Mouse (Mus musculus) limb, embryonic 12.5 days (tissue): ENCODE data around the gene Neurl2. TPM values are rescaled to one million over a fixed set of nuclear protein-coding genes. Genes with fewer than 3 reads are reported as not detected.
A peak's percentile ranks its signal among the peaks of the same experiment; 100 is the strongest.

Experiments
- ATAC-seq: fragments of 200-750 bp; cut with Nextera tagmentation; 2 replicates; pipeline ENCODE4 v1.8.0; 2017; ENCODE audit warnings: low read depth, moderate TSS enrichment; ENCODE audit not compliant: insufficient number of reproducible peaks, insufficient read depth, low FRiP score, low TSS enrichment
- H3K27ac ChIP-seq: fragments of 300-500 bp; sonication (generic); 2 replicates; pipeline ENCODE4 v1.5.1; 2016; ENCODE audit warnings: mild to moderate bottlenecking, moderate library complexity
- H3K27me3 ChIP-seq: fragments of 300-500 bp; sonication (generic); 2 replicates; pipeline ENCODE4 v1.6.1; 2016; ENCODE audit warnings: mild to moderate bottlenecking, moderate library complexity
- H3K36me3 ChIP-seq: fragments of 300-500 bp; sonication (generic); 2 replicates; pipeline ENCODE4 v1.6.1; 2016; ENCODE audit warnings: mild to moderate bottlenecking, moderate library complexity
- H3K4me1 ChIP-seq: fragments of 300-500 bp; sonication (generic); replicated peaks from 2 replicates; pipeline ENCODE4 v1.6.1; 2016
- H3K4me2 ChIP-seq: fragments of 300-500 bp; sonication (generic); 2 replicates; pipeline ENCODE4 v1.6.1; 2016; ENCODE audit warnings: mild to moderate bottlenecking, moderate library complexity
- H3K4me3 ChIP-seq: fragments of 300-500 bp; sonication (generic); replicated peaks from 2 replicates; pipeline ENCODE4 v1.5.1; 2016; ENCODE audit warnings: mild to moderate bottlenecking
- H3K9ac ChIP-seq: fragments of 300-500 bp; sonication (generic); replicated peaks from 2 replicates; pipeline ENCODE4 v1.6.1; 2016; ENCODE audit warnings: mild to moderate bottlenecking, moderate library complexity
- H3K9me3 ChIP-seq: fragments of 300-500 bp; sonication (generic); 2 replicates; pipeline ENCODE4 v1.6.1; 2016; ENCODE audit warnings: mild to moderate bottlenecking, moderate library complexity
- WGBS: fragments of 180-500 bp; shearing (Covaris S2); methylation state at CpG from one replicate; pipeline ENCODE4 v1.1.7; 2016; 5-methylcytosine and 5-hydroxymethylcytosine counted together
- polyA plus RNA-seq: library from polyadenylated mRNA; unstranded; fragments of >200 nt; fragmentation: Nextera tagmentation; extraction: Ambion mirVana; gene quantifications from 2 replicates; pipeline ENCODE4 v1.2.1, GENCODE M21; 2016

Gene Neurl2
- polyA plus RNA-seq, 1 experiment from 2014 or later: 6.3 TPM

GRCm38 (mm10) chr2:164793772-164794171, 39.5 kb downstream of the Neurl2 start:
- Histone ChIP-seq H3K4me3 (no peak overlapping the region), H3K4me1 (no peaks in the 10 kb centered on the region), H3K9me3 (no peaks in the 10 kb centered on the region), H3K27me3 (no peaks in the 10 kb centered on the region), H3K4me2 (no peak overlapping the region), H3K36me3 (peaks cover 84% of the 10 kb centered on the region), H3K9ac (no peak overlapping the region), H3K27ac (no peak overlapping the region)
- 93% methylated on average over 2 of the region's 2 CpGs for WGBS
- no peak for ATAC-seq

GRCm38 (mm10) chr2:164793236-164793635, 40.0 kb downstream of the Neurl2 start:
- Histone ChIP-seq H3K9ac (no peak overlapping the region), H3K4me1 (no peaks in the 10 kb centered on the region), H3K27me3 (no peaks in the 10 kb centered on the region), H3K4me3 (no peak overlapping the region), H3K27ac (no peak overlapping the region), H3K4me2 (no peak overlapping the region), H3K36me3 (peaks cover 84% of the 10 kb centered on the region), H3K9me3 (no peaks in the 10 kb centered on the region)
- 91% methylated on average over 3 of the region's 3 CpGs for WGBS
- no peak for ATAC-seq

GRCm38 (mm10) chr2:164792400-164793190, 40.7 kb downstream of the Neurl2 start:
- Histone ChIP-seq H3K27me3 (no peaks in the 10 kb centered on the region), H3K27ac (no peak overlapping the region), H3K9ac (no peak overlapping the region), H3K4me1 (no peaks in the 10 kb centered on the region), H3K4me2 (no peak overlapping the region), H3K4me3 (no peak overlapping the region), H3K36me3 (peaks cover 80% of the 10 kb centered on the region), H3K9me3 (no peaks in the 10 kb centered on the region)
- WGBS: 93% methylated on average over 12 of the region's 12 CpGs
- ATAC-seq: no peak

GRCm38 (mm10) chr2:164791841-164792261, 41.4 kb downstream of the Neurl2 start:
- H3K27me3 ChIP-seq: no peaks in the 10 kb centered on the region
- no peak overlapping the region for H3K4me2 ChIP-seq
- ATAC-seq: no peak
- no peak overlapping the region for H3K27ac ChIP-seq
- WGBS: 92% methylated on average over 18 of the region's 18 CpGs
- H3K9ac ChIP-seq: no peak overlapping the region
- peaks cover 4% of the 10 kb centered on the region for H3K4me1 ChIP-seq
- no peaks in the 10 kb centered on the region for H3K9me3 ChIP-seq
- H3K4me3 ChIP-seq: no peak overlapping the region
- peaks cover 77% of the 10 kb centered on the region for H3K36me3 ChIP-seq

- Histone ChIP-seq H3K9me3 (no peaks in the 10 kb centered on the region), H3K4me2 (no peak overlapping the region), H3K36me3 (peaks cover 63% of the 10 kb centered on the region), H3K4me1 (peaks cover 8% of the 10 kb centered on the region), H3K4me3 (no peak overlapping the region), H3K9ac (no peak overlapping the region), H3K27ac (no peak overlapping the region), H3K27me3 (no peaks in the 10 kb centered on the region)
- WGBS: 81% methylated on average over 4 of the region's 4 CpGs
- ATAC-seq: no peak
These were observed 42.8 kb downstream of the Neurl2 start for GRCm38 (mm10) chr2:164790451-164790850.

GRCm38 (mm10) chr2:164788411-164788810, 44.8 kb downstream of the Neurl2 start:
- Histone ChIP-seq H3K9ac (peak overlapping the region; percentile 44; the same call in 1 of the 2 replicates), H3K36me3 (peaks cover 47% of the 10 kb centered on the region), H3K27me3 (no peaks in the 10 kb centered on the region), H3K27ac (no peak overlapping the region), H3K4me1 (peaks cover 12% of the 10 kb centered on the region), H3K4me2 (no peak overlapping the region), H3K9me3 (no peaks in the 10 kb centered on the region), H3K4me3 (no peak overlapping the region)
- WGBS: 78% methylated on average over 4 of the region's 4 CpGs
- no peak for ATAC-seq

- Histone ChIP-seq H3K9me3 (no peaks in the 10 kb centered on the region), H3K27me3 (no peaks in the 10 kb centered on the region), H3K36me3 (peaks cover 41% of the 10 kb centered on the region), H3K4me2 (no peak overlapping the region), H3K27ac (no peak overlapping the region), H3K9ac (no peak overlapping the region), H3K4me1 (peaks cover 12% of the 10 kb centered on the region), H3K4me3 (no peak overlapping the region)
- no peak for ATAC-seq
- 87% methylated on average over 10 of the region's 10 CpGs for WGBS
These were observed 45.5 kb downstream of the Neurl2 start for GRCm38 (mm10) chr2:164787779-164788178.

- Histone ChIP-seq H3K36me3 (peaks cover 34% of the 10 kb centered on the region), H3K27me3 (no peaks in the 10 kb centered on the region), H3K4me3 (no peak overlapping the region), H3K9me3 (no peaks in the 10 kb centered on the region), H3K9ac (peak overlapping the region; percentile 75), H3K4me1 (peaks cover 12% of the 10 kb centered on the region), H3K4me2 (peak overlapping the region; percentile 84), H3K27ac (no peak overlapping the region)
- 87% methylated on average over 3 of the region's 3 CpGs for WGBS
- ATAC-seq: no peak
These were observed 46.2 kb downstream of the Neurl2 start for GRCm38 (mm10) chr2:164787032-164787431.

GRCm38 (mm10) chr2:164786388-164786885, 46.8 kb downstream of the Neurl2 start:
- WGBS: 7% methylated on average over 15 of the region's 15 CpGs
- Histone ChIP-seq H3K4me1 (peaks cover 12% of the 10 kb centered on the region), H3K27ac (peak overlapping the region; percentile 73; the same call in 1 of the 2 replicates)

GRCm38 (mm10) chr2:164785481-164786387, 47.5 kb downstream of the Neurl2 start, which contains the start of gene Snx21:
Snx21 (plus strand) TSS chr2:164785823.
- peak within 1 kb of the TSS; percentile 75 for H3K9ac ChIP-seq

More at GRCm38 (mm10) chr2:164786388-164786885, 46.8 kb downstream of the Neurl2 start:
- Histone ChIP-seq H3K27me3 (0 out of 2 replicates have a peak, but pooled peaks cover 3% of the 10 kb centered on the region), H3K9ac (peak overlapping the region; percentile 75), H3K4me2 (peak overlapping the region; percentile 84), H3K9me3 (no peaks in the 10 kb centered on the region), H3K36me3 (peaks cover 28% of the 10 kb centered on the region), H3K4me3 (peak overlapping the region; percentile 68)
- ATAC-seq: no peak

More at GRCm38 (mm10) chr2:164785481-164786387, 47.5 kb downstream of the Neurl2 start, which contains the start of gene Snx21:
- H3K4me1 ChIP-seq: peaks cover 12% of the 10 kb centered on the region
- peak; percentile 87 for ATAC-seq
- peak within 1 kb of the TSS; percentile 73 for H3K27ac ChIP-seq
- under 1% methylated on average over 88 of the region's 89 CpGs for WGBS
- peaks cover 21% of the 10 kb centered on the region for H3K36me3 ChIP-seq
- H3K9me3 ChIP-seq: no peaks in the 10 kb centered on the region
- peak within 1 kb of the TSS; percentile 68 for H3K4me3 ChIP-seq
- H3K4me2 ChIP-seq: peak within 1 kb of the TSS; percentile 84
- 0 out of 2 replicates have a peak, but pooled peaks cover 3% of the 10 kb centered on the region for H3K27me3 ChIP-seq
